Mouse (Mus musculus): Measurements from ENCODE around the gene Cmip. TPM values are rescaled to one million over a fixed set of nuclear protein-coding genes. Genes with fewer than 3 reads are reported as not detected.

Gene Cmip
- polyA plus RNA-seq, 1 experiment from 2014 or later = 13.7 TPM

- Histone ChIP-seq H3K27ac (ENCODE audit: low read length) (no peak overlapping the region), H3K9ac (ENCODE audit: low read length) (no peak overlapping the region), H3K27me3 (ENCODE audit: control insufficient read depth, insufficient read depth, low read length) (no peaks in the 10 kb centered on the region), H3K4me3 (replicated peaks; ENCODE audit: low read length) (no peak overlapping the region), H3K36me3 (ENCODE audit: control insufficient read depth, insufficient read depth, low read length) (no peaks in the 10 kb centered on the region), H3K9me3 (replicated peaks; ENCODE audit: control insufficient read depth, low read length) (no peaks in the 10 kb centered on the region), H3K4me1 (ENCODE audit: control insufficient read depth, insufficient read depth, low read length) (no peaks in the 10 kb centered on the region; the same call in 1 of the 2 replicates), H3K4me2 (ENCODE audit: low read depth, low read length) (no peak overlapping the region)
- WGBS = 74% methylated on average over 7 of the region's 7 CpGs
- ATAC-seq (ENCODE audit: insufficient read depth, low FRiP score) = 0 out of 2 replicates have a peak, but pooled peaks have one; percentile 7
Observed at GRCm38 (mm10) chr8:117378625-117379024, 121.8 kb downstream of the Cmip start.

GRCm38 (mm10) chr8:117379131-117379530, 122.3 kb downstream of the Cmip start:
- 0 out of 2 replicates have a peak, but pooled peaks cover 2% of the 10 kb centered on the region for H3K36me3 ChIP-seq (ENCODE audit: control insufficient read depth, insufficient read depth, low read length)
- no peak overlapping the region for H3K4me3 ChIP-seq (replicated peaks; ENCODE audit: low read length)
- WGBS = 67% methylated on average over 10 of the region's 10 CpGs
- no peaks in the 10 kb centered on the region; the same call in 1 of the 2 replicates for H3K4me1 ChIP-seq (ENCODE audit: control insufficient read depth, insufficient read depth, low read length)
- H3K27me3 ChIP-seq (ENCODE audit: control insufficient read depth, insufficient read depth, low read length) = no peaks in the 10 kb centered on the region
- ATAC-seq (ENCODE audit: insufficient read depth, low FRiP score) = 0 out of 2 replicates have a peak, but pooled peaks have one; percentile 35
- H3K9me3 ChIP-seq (replicated peaks; ENCODE audit: control insufficient read depth, low read length) = peaks cover under 1% of the 10 kb centered on the region; the same call in 1 of the 2 replicates
- H3K4me2 ChIP-seq (ENCODE audit: low read depth, low read length) = no peak overlapping the region
- H3K9ac ChIP-seq (ENCODE audit: low read length) = no peak overlapping the region
- no peak overlapping the region for H3K27ac ChIP-seq (ENCODE audit: low read length)

- Histone ChIP-seq H3K27me3 (ENCODE audit: control insufficient read depth, insufficient read depth, low read length) (no peaks in the 10 kb centered on the region), H3K4me2 (ENCODE audit: low read depth, low read length) (no peak overlapping the region), H3K36me3 (ENCODE audit: control insufficient read depth, insufficient read depth, low read length) (0 out of 2 replicates have a peak, but pooled peaks cover 10% of the 10 kb centered on the region), H3K9me3 (replicated peaks; ENCODE audit: control insufficient read depth, low read length) (peaks cover 6% of the 10 kb centered on the region; the same call in 1 of the 2 replicates), H3K27ac (ENCODE audit: low read length) (peak overlapping the region; percentile 15; the same call in 1 of the 2 replicates), H3K4me3 (replicated peaks; ENCODE audit: low read length) (no peak overlapping the region), H3K4me1 (ENCODE audit: control insufficient read depth, insufficient read depth, low read length) (no peaks in the 10 kb centered on the region; the same call in 1 of the 2 replicates), H3K9ac (ENCODE audit: low read length) (no peak overlapping the region)
- no peak for ATAC-seq (ENCODE audit: insufficient read depth, low FRiP score)
- WGBS = 66% methylated on average over 8 of the region's 8 CpGs
Observed at GRCm38 (mm10) chr8:117380796-117381195, 123.9 kb downstream of the Cmip start.

- Histone ChIP-seq H3K27ac (ENCODE audit: low read length) (no peak overlapping the region), H3K4me1 (ENCODE audit: control insufficient read depth, insufficient read depth, low read length) (peaks cover 7% of the 10 kb centered on the region), H3K4me3 (replicated peaks; ENCODE audit: low read length) (no peak overlapping the region), H3K9me3 (replicated peaks; ENCODE audit: control insufficient read depth, low read length) (peaks cover 6% of the 10 kb centered on the region; the same call in 1 of the 2 replicates), H3K4me2 (ENCODE audit: low read depth, low read length) (no peak overlapping the region), H3K9ac (ENCODE audit: low read length) (no peak overlapping the region), H3K27me3 (ENCODE audit: control insufficient read depth, insufficient read depth, low read length) (no peaks in the 10 kb centered on the region), H3K36me3 (ENCODE audit: control insufficient read depth, insufficient read depth, low read length) (0 out of 2 replicates have a peak, but pooled peaks cover 10% of the 10 kb centered on the region)
- 69% methylated on average over 2 of the region's 2 CpGs for WGBS
- no peak for ATAC-seq (ENCODE audit: insufficient read depth, low FRiP score)
Observed at GRCm38 (mm10) chr8:117386142-117386541, 129.3 kb downstream of the Cmip start.

GRCm38 (mm10) chr8:117387642-117388041, 130.8 kb downstream of the Cmip start:
- Histone ChIP-seq H3K4me3 (replicated peaks; ENCODE audit: low read length) (no peak overlapping the region), H3K9me3 (replicated peaks; ENCODE audit: control insufficient read depth, low read length) (peaks cover 6% of the 10 kb centered on the region; the same call in 1 of the 2 replicates), H3K4me2 (ENCODE audit: low read depth, low read length) (no peak overlapping the region), H3K27me3 (ENCODE audit: control insufficient read depth, insufficient read depth, low read length) (no peaks in the 10 kb centered on the region), H3K4me1 (ENCODE audit: control insufficient read depth, insufficient read depth, low read length) (peaks cover 7% of the 10 kb centered on the region), H3K27ac (ENCODE audit: low read length) (peak overlapping the region; percentile 7; the same call in 1 of the 2 replicates), H3K9ac (ENCODE audit: low read length) (0 out of 2 replicates have a peak overlapping the region, but pooled peaks have one; percentile 29), H3K36me3 (ENCODE audit: control insufficient read depth, insufficient read depth, low read length) (0 out of 2 replicates have a peak, but pooled peaks cover 10% of the 10 kb centered on the region)
- 65% methylated on average over 10 of the region's 10 CpGs for WGBS
- no peak for ATAC-seq (ENCODE audit: insufficient read depth, low FRiP score)

GRCm38 (mm10) chr8:117388370-117388769, 131.5 kb downstream of the Cmip start:
- no peak for ATAC-seq (ENCODE audit: insufficient read depth, low FRiP score)
- 62% methylated on average over 8 of the region's 8 CpGs for WGBS
- Histone ChIP-seq H3K9ac (ENCODE audit: low read length) (no peak overlapping the region), H3K9me3 (replicated peaks; ENCODE audit: control insufficient read depth, low read length) (peaks cover 6% of the 10 kb centered on the region; the same call in 1 of the 2 replicates), H3K27me3 (ENCODE audit: control insufficient read depth, insufficient read depth, low read length) (no peaks in the 10 kb centered on the region), H3K27ac (ENCODE audit: low read length) (no peak overlapping the region), H3K4me3 (replicated peaks; ENCODE audit: low read length) (no peak overlapping the region), H3K4me1 (ENCODE audit: control insufficient read depth, insufficient read depth, low read length) (peaks cover 7% of the 10 kb centered on the region), H3K4me2 (ENCODE audit: low read depth, low read length) (no peak overlapping the region), H3K36me3 (ENCODE audit: control insufficient read depth, insufficient read depth, low read length) (0 out of 2 replicates have a peak, but pooled peaks cover 10% of the 10 kb centered on the region)

GRCm38 (mm10) chr8:117393853-117394252, 137.0 kb downstream of the Cmip start:
- H3K9me3 ChIP-seq (replicated peaks; ENCODE audit: control insufficient read depth, low read length) = no peaks in the 10 kb centered on the region
- ATAC-seq (ENCODE audit: insufficient read depth, low FRiP score) = no peak
- H3K27ac ChIP-seq (ENCODE audit: low read length) = no peak overlapping the region
- H3K36me3 ChIP-seq (ENCODE audit: control insufficient read depth, insufficient read depth, low read length) = no peaks in the 10 kb centered on the region; the same call in 1 of the 2 replicates
- H3K4me2 ChIP-seq (ENCODE audit: low read depth, low read length) = no peak overlapping the region
- no peak overlapping the region for H3K9ac ChIP-seq (ENCODE audit: low read length)
- no peak overlapping the region for H3K4me3 ChIP-seq (replicated peaks; ENCODE audit: low read length)
- H3K4me1 ChIP-seq (ENCODE audit: control insufficient read depth, insufficient read depth, low read length) = 0 out of 2 replicates have a peak, but pooled peaks cover 5% of the 10 kb centered on the region
- H3K27me3 ChIP-seq (ENCODE audit: control insufficient read depth, insufficient read depth, low read length) = no peaks in the 10 kb centered on the region
- 70% methylated on average over 6 of the region's 6 CpGs for WGBS

GRCm38 (mm10) chr8:117395055-117395454, 138.2 kb downstream of the Cmip start:
- Histone ChIP-seq H3K4me3 (replicated peaks; ENCODE audit: low read length) (no peak overlapping the region), H3K27me3 (ENCODE audit: control insufficient read depth, insufficient read depth, low read length) (no peaks in the 10 kb centered on the region), H3K27ac (ENCODE audit: low read length) (no peak overlapping the region), H3K9ac (ENCODE audit: low read length) (no peak overlapping the region), H3K36me3 (ENCODE audit: control insufficient read depth, insufficient read depth, low read length) (no peaks in the 10 kb centered on the region; the same call in 1 of the 2 replicates), H3K9me3 (replicated peaks; ENCODE audit: control insufficient read depth, low read length) (no peaks in the 10 kb centered on the region), H3K4me1 (ENCODE audit: control insufficient read depth, insufficient read depth, low read length) (0 out of 2 replicates have a peak, but pooled peaks cover 5% of the 10 kb centered on the region), H3K4me2 (ENCODE audit: low read depth, low read length) (no peak overlapping the region)
- no peak for ATAC-seq (ENCODE audit: insufficient read depth, low FRiP score)
- WGBS = 72% methylated on average over 7 of the region's 7 CpGs

- Histone ChIP-seq H3K4me1 (ENCODE audit: control insufficient read depth, insufficient read depth, low read length) (0 out of 2 replicates have a peak, but pooled peaks cover 5% of the 10 kb centered on the region), H3K9ac (ENCODE audit: low read length) (no peak overlapping the region), H3K4me2 (ENCODE audit: low read depth, low read length) (no peak overlapping the region), H3K27me3 (ENCODE audit: control insufficient read depth, insufficient read depth, low read length) (no peaks in the 10 kb centered on the region), H3K36me3 (ENCODE audit: control insufficient read depth, insufficient read depth, low read length) (no peaks in the 10 kb centered on the region; the same call in 1 of the 2 replicates), H3K4me3 (replicated peaks; ENCODE audit: low read length) (no peak overlapping the region), H3K27ac (ENCODE audit: low read length) (no peak overlapping the region), H3K9me3 (replicated peaks; ENCODE audit: control insufficient read depth, low read length) (no peaks in the 10 kb centered on the region)
- no peak for ATAC-seq (ENCODE audit: insufficient read depth, low FRiP score)
- 93% methylated on average over 4 of the region's 4 CpGs for WGBS
Observed at GRCm38 (mm10) chr8:117396884-117397283, 140.0 kb downstream of the Cmip start.
